Mouse (Mus musculus): Measurements from ENCODE around the gene Slc52a3.

Slc52a3 gene

DNA sequence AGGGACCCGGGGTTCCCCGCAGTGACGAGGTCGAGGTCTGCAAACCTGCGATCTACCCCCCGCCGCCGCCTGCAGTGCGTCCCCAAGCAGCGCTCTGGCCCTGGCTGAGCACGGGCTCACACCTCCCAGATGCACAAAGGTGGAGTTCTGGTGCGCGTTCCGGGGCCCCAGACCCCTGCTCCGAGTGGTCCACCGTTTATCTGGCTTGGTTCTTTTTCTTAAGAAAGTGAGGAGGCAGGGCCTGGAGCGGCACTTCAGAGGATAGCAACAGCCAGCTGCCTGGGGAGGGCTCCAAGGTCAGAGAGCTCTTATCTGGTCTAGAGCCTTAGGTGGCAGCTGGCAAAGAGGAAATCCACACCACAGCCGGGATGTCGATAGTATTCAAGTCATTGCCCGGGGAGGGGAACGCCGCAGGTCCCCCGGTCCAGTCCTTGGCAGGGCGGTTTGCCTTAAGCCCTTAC, 52.7 kb downstream of the Slc52a3 start:
- peak in 1 of 2 experiments; percentile 17 for DNase-seq

DNA sequence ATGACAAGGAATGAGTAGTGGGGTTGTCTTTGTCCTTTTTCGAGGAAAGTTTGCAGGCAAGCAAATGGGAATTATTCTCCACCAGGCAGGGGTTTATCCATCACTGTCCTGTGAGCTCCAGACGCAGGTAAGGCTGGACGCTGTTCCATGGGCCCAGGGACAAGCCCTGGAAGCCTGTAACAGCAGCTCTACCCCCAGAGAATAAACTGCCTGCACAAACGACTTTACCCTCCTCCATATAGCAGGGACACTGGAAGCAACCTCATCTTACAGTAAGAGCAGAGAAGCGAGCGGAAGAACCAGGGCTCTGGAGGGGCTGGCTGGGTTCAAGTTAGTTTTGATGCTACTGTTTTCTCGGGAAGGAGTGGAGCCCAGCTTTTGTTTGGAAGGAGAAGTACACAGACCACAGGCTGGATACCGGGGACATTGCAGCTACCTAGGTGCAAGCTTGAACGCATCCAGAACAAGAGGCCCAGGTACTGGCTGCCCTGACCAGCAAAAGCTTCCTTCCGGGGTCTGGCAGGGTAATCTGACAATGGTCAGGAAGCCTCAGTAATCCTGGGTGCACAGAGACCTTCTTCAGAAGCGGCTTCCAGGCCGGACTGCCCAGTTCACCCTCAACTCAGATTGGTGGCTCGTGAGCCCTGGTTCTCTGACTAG, 53.4 kb downstream of the Slc52a3 start:
- DNase-seq, result no peak

DNA sequence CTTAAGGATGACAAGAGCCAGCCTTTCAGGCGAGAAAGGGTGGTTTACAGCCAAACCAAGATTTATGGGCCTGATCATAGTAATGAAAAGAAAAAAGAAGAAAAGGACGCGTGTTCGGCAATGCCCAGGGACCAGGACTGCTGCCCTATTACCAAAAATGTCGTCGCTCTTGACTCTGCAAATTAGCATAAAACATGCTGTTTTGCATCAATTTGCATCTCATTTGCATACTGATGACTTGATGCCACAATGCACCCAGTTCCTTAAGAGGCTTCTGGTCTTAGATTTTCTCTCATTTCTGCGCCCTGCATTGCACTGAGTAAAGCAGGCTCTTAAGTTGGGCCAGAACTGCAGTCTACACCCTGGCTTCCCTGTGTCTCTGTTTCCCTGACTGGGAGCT, 54.0 kb downstream of the Slc52a3 start:
- DNase-seq, result no peak

DNA sequence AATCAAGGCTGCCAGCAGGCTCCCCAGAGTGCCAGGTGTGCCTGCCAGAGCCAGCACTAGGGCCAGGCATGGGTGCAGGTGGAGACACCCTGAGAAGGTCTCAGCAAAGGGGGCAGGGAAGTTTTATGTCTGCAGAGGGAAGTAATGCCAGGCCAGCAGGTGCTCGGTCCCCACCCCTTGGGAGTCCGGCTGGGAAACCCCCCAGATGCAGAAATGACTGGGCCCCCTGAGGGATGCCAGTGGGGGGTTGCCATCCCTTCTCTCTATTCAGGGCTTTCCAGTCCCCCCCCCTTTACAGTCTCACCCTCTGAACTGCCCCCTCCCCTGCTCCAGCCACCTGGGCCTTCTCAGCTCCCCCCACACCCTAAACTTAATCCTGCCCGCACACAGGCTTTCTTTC, 55.7 kb downstream of the Slc52a3 start:
- DNase-seq, result no peak

DNA sequence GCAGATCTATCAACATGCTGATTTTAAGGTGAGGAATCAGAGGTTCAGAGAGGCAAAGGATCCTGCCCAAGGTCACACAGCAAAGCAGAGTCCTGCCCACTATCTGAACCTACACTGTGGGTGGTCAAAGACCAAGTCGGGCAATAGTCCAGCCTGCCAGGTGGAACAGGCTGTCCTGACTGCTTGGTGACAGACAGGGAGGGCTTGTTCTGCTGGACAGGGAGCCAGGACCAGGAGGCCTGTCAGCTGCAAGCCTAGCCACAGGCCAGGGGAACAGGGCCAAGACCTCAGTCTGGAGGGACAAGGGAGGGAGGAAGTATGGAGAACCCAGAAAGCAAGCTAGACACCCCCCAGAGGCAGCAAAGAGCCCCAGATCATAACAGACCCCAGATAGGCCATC, 59.1 kb downstream of the Slc52a3 start:
- DNase-seq, result peak in 1 of 2 experiments; percentile 11

DNA sequence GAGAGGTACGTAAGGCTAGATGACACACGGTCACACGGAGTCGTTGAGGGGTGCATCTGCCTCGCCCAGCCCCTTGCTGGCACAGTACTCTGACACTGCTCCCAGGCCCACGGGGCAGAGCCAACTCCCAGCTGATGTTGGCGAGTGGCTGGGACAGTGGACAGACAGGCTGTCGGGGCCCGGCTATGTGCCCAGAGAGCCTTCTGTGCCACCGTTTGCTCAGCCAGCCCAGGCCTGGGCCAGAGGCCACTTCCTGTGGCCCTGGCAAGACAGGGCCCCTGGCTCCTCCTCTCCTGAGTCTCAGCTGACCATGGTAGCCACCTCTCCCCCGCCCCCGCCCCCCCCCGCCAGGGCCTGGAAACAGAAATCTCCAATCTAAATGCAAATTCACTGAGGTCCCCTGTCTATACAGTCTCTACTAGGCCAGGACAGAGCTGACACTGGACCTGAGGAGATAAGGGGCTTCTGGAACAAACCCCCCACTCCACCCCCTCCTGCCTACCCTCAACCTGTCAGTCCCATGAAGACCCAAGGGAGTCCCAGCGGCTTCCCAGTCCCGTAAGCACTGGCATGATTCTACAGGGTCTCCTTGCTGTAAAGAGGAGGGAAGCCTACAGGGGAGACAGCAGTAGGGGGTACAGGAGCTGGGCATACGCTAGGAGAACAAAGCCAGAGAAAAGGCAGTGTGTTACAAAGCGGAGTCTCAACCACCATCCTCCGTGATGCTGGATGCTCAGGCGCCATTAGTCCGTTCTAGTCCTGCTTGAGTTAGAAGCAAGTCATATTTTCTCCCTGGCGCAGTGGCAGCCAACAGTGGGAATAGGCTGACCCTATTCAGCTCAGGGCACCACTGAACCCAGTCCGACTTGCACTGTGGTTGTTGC, 60.3 kb downstream of the Slc52a3 start:
- no peak for DNase-seq

DNA sequence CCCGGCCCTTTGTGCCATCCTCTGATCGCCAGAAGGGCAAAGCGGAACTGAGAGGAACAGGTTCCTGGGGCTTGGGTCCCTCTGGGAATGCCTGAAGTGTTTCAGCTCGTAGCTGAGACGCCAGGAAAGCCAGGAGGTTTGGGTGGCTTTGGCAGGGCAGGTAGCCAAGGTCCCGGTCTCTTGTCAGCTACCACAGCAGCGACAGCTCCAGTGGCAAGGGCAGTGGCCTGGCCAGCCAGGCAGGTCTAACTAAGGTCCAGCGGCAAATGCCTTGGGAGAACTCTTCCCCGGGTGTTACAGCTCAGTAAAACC, 60.9 kb downstream of the Slc52a3 start:
- no peak for DNase-seq

Data from kidney, postnatal 36 days (tissue).